Mouse (Mus musculus): Measurements from ENCODE around the gene Tnfrsf1b.

GRCm38 (mm10) chr4:145220001-145220400 is 26.7 kb downstream of the Tnfrsf1b start:
- no peak for TF ChIP-seq GATA1 (IDR thresholded peaks at IDR 0.05; ENCODE audit: borderline replicate concordance, low read length)
- no peak for TF ChIP-seq FLI1 (IDR thresholded peaks at IDR 0.05; ENCODE audit: low read length)
